Mouse (Mus musculus) intestine, postnatal 0 days (tissue): ENCODE results near the gene Hist1h4n. TPM values are rescaled to one million over a fixed set of nuclear protein-coding genes. Genes with fewer than 3 reads are reported as not detected.
"Not testable (repeated sequence)": the region's sequence is repeated elsewhere in the genome, so short reads cannot be mapped to it uniquely, and the experiment has no call there.

Experiments used
- ATAC-seq: fragments of 200-750 bp; cut with Nextera tagmentation; 2 replicates; pipeline ENCODE4 v1.8.0; 2017; ENCODE audit warnings: mild to moderate bottlenecking, moderate TSS enrichment, moderate library complexity
- H3K27ac ChIP-seq: fragments of 300-500 bp; sonication (generic); 2 replicates; pipeline ENCODE4 v1.5.1; 2014; ENCODE audit warnings: mild to moderate bottlenecking, low read depth, low read length, moderate library complexity
- H3K27me3 ChIP-seq: fragments of 300-500 bp; sonication (generic); replicated peaks from 2 replicates; pipeline ENCODE4 v1.6.1; 2014; ENCODE audit warnings: low read length, mixed read lengths; ENCODE audit not compliant: control insufficient read depth, insufficient read depth
- H3K36me3 ChIP-seq: fragments of 300-500 bp; sonication (generic); 2 replicates; pipeline ENCODE4 v1.6.1; 2014; ENCODE audit warnings: mild to moderate bottlenecking, moderate library complexity; ENCODE audit not compliant: control insufficient read depth, insufficient read depth
- H3K4me1 ChIP-seq: fragments of 300-500 bp; sonication (generic); replicated peaks from 2 replicates; pipeline ENCODE4 v1.6.1; 2014; ENCODE audit warnings: antibody characterized with exemption, low read length, mixed read lengths; ENCODE audit not compliant: control insufficient read depth, insufficient read depth
- H3K4me2 ChIP-seq: fragments of 300-500 bp; sonication (generic); replicated peaks from 2 replicates; pipeline ENCODE4 v1.6.1; 2014; ENCODE audit warnings: low read depth, mild to moderate bottlenecking, moderate library complexity
- H3K4me3 ChIP-seq: fragments of 300-500 bp; sonication (generic); 2 replicates; pipeline ENCODE4 v1.5.1; 2014; ENCODE audit warnings: low read depth, low read length
- H3K9ac ChIP-seq: fragments of 300-500 bp; sonication (generic); 2 replicates; pipeline ENCODE4 v1.6.1; 2014; ENCODE audit warnings: mild to moderate bottlenecking, low read depth, low read length
- H3K9me3 ChIP-seq: fragments of 300-500 bp; sonication (generic); 2 replicates; pipeline ENCODE4 v1.6.1; 2016; ENCODE audit warnings: mixed run types; ENCODE audit not compliant: control insufficient read depth
- CTCF ChIP-seq: sonication (generic); IDR thresholded peaks from 2 replicates; pipeline ENCODE4 v1.5.1; 2016; ENCODE audit warnings: low read depth, mild to moderate bottlenecking, control low read depth, antibody characterized with exemption, moderate library complexity
- WGBS: fragments of 180-500 bp; shearing (Covaris S2); extraction: QIAGEN DNeasy Blood & Tissue Kit; methylation state at CpG from one replicate; pipeline ENCODE4 v1.1.7; 2014; 5-methylcytosine and 5-hydroxymethylcytosine counted together
- polyA plus RNA-seq: library from polyadenylated mRNA; unstranded; fragments of >200 nt; fragmentation: Nextera tagmentation; extraction: Ambion mirVana; gene quantifications from 2 replicates; pipeline ENCODE4 v1.2.1, GENCODE M21; 2015

Gene Hist1h4n
- 2.1 and 5.3 TPM in 2 replicates for polyA plus RNA-seq

DNA sequence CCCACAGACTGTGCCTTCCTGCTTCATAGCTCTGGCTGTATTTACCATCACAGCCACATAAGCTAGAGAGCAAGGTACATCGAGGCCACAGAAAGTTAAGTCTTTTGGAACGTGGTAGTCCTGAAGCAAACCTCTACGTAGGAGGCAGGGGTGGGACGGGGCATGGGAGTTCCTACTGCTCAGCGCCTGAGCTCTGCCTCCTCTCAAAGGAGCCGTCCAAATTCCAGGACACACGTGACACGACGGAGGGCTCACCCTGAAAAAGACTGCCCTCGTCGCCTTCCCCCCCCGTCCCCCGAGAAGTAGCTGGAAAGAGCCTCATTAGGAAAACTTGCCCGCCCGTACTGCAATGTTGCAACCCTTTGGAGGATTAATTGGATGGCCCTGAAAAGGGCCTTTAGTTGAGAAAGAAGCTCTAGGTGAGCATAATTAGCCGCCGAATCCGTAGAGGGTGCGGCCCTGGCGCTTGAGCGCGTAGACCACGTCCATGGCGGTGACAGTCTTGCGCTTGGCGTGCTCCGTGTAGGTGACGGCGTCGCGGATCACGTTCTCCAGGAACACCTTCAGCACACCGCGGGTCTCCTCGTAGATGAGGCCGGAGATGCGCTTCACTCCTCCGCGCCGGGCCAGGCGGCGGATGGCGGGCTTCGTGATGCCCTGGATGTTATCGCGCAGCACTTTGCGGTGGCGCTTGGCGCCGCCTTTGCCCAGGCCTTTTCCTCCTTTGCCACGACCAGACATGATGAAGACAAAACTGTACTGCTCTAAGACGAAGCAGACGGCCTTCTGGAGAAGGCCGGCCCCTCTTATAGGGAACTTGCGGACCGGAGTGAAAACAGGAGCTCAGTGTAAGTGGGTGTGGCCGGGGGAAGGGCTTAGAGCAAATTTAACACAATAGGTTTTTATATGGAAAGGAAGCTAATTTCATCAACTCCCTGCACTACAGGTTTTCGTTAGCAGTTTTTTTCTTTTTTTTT lies at the start of gene Hist1h4n:
TSS of gene Hist1h4n (minus strand) at position 779 of the 977 bp plus-strand sequence.
- WGBS: under 1% methylated on average over 18 of the region's 58 CpGs
- H3K4me3 ChIP-seq: not testable (repeated sequence)

DNA sequence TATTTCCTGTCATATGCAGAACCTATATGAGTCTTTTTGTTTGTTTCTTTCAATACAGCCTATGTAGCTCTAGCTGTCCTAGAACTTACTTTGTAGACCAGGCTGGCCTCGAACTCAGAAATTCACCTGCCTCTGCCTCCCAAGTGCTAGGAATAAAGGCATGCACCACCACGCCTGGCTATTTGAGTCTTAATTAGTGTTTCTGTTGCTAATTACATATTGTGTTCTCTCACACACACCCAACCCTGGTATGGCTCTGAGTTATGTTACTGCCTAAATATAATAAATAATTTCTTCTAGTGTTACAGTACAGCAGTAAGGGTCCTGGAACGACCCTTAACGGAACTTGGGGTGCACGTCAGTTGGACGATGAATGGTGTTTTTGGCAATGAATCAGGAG lies 48.7 kb upstream of the Hist1h4n start:
- no peaks in the 10 kb centered on the region for H3K27me3 ChIP-seq
- H3K36me3 ChIP-seq: no peaks in the 10 kb centered on the region
- no peak overlapping the region for H3K27ac ChIP-seq
- no peaks in the 10 kb centered on the region for H3K4me1 ChIP-seq
- H3K4me3 ChIP-seq: no peak overlapping the region
- no peak for ATAC-seq
- no peaks in the 10 kb centered on the region for H3K9me3 ChIP-seq
- 85% methylated on average over 6 of the region's 6 CpGs for WGBS
- no peak overlapping the region for H3K4me2 ChIP-seq
- H3K9ac ChIP-seq: no peak overlapping the region
- TF ChIP-seq CTCF: no peak

More for the DNA sequence above, at the start of gene Hist1h4n:
- not testable (repeated sequence) for H3K27me3 ChIP-seq, H3K9ac ChIP-seq, H3K36me3 ChIP-seq, H3K9me3 ChIP-seq, H3K27ac ChIP-seq, H3K4me1 ChIP-seq
- ATAC-seq: peak; percentile 78
- 0 out of 2 replicates have a peak within 1 kb of the TSS, but pooled peaks have one; percentile 32 for H3K4me2 ChIP-seq

DNA sequence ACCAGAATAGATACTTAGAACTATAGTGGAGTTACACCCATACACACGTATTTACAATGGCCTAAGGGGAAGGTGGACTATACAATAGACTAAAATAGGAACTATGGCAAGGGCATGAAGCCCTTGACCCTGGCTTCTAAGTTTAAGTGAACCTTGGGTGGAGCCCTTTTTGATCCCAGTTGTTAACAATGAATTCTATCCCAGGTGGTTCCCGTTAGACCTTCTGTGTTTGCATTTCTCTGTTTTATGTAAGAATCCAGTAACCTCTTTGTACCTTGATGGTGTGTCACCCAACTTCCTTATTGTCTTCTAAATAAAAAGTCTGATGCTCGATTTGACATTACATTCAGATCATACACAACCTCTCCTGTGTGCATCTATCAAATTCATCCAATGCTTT lies 33.5 kb upstream of the Hist1h4n start:
- not testable (repeated sequence) for H3K4me1 ChIP-seq, H3K27ac ChIP-seq, H3K9me3 ChIP-seq, H3K36me3 ChIP-seq, H3K4me2 ChIP-seq, H3K27me3 ChIP-seq, ATAC-seq, H3K4me3 ChIP-seq, H3K9ac ChIP-seq
- WGBS: 69% methylated on average over 3 of the region's 3 CpGs

DNA sequence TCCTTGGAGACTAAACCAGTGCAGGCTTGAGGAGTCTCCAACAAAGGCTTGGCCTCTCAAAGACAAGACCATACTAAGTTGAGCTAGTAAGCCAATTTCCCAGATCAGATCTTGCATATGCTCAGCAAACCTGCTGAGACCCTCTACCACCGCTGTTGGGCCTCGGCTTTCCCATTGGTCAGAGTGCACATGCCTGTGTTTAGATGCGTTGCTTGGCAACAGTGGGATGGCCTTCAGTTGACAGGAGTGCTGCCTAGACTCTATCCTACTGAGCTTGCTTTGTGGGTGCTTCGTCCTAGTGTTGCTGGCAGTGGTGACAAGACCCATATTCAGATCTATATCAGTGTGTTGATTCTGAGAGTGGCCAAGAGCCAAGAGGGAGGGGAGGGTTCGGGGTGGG lies 29.6 kb upstream of the Hist1h4n start:
- no peak for TF ChIP-seq CTCF
- Histone ChIP-seq H3K4me3 (no peak overlapping the region), H3K36me3 (no peaks in the 10 kb centered on the region), H3K9me3 (no peaks in the 10 kb centered on the region), H3K4me2 (no peak overlapping the region), H3K9ac (no peak overlapping the region), H3K4me1 (no peaks in the 10 kb centered on the region), H3K27ac (no peak overlapping the region), H3K27me3 (no peaks in the 10 kb centered on the region)
- ATAC-seq: no peak
- WGBS: 22% methylated on average over 5 of the region's 5 CpGs

DNA sequence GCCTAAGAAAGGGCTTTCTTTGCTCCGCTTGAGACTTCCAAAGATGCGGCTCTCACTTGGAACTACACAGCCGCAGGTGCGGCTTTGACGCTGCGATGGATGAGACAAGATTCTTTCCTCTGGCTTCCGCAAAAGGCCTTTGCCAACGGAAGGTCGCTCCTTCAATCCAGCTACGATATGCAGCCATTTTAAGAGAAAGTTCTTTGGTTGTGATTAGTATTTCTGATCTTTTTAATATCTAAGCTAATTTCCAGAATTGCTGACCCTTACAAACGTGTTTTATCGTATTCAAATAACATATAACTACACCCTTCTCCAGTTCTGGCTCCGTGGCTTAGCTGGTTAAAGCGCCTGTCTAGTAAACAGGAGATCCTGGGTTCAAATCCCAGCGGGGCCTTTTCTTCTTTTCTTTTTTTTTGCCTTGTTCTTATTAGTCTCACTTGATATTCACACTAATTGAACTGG lies 23.7 kb upstream of the Hist1h4n start:
- 4% methylated on average over 15 of the region's 15 CpGs for WGBS
- no peak for ATAC-seq
- no peaks in the 10 kb centered on the region for H3K36me3 ChIP-seq
- H3K9me3 ChIP-seq: no peaks in the 10 kb centered on the region
- H3K9ac ChIP-seq: no peak overlapping the region
- H3K4me2 ChIP-seq: peak overlapping the region; percentile 58
- no peak overlapping the region for H3K27ac ChIP-seq
- H3K4me1 ChIP-seq: no peaks in the 10 kb centered on the region
- no peak for TF ChIP-seq CTCF
- peak overlapping the region; percentile 37 for H3K4me3 ChIP-seq
- no peaks in the 10 kb centered on the region for H3K27me3 ChIP-seq

DNA sequence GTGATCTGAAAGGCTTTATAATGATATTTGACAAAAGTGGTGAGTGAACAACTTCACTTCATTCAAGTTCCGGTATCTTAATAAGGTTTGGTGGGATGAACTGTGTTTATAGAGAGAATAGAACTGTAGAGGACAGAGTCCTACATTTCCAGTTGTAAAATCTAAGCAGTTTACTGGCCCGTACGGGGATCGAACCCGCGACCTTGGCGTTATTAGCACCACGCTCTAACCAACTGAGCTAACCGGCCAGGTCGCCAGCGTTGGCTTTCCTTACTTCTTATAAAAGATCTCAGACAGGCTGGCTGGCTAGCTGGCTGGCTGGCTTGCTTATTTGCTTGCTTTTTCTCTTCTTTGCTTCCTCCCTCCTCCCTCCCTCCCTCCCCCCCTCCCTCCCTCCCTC lies 23.1 kb upstream of the Hist1h4n start:
- Histone ChIP-seq H3K27me3 (no peaks in the 10 kb centered on the region), H3K9ac (no peak overlapping the region), H3K4me3 (peak overlapping the region; percentile 37; the same call in 1 of the 2 replicates), H3K27ac (no peak overlapping the region), H3K9me3 (no peaks in the 10 kb centered on the region), H3K36me3 (no peaks in the 10 kb centered on the region), H3K4me1 (no peaks in the 10 kb centered on the region), H3K4me2 (peak overlapping the region; percentile 58)
- WGBS: 1% methylated on average over 11 of the region's 11 CpGs
- TF ChIP-seq CTCF: no peak
- ATAC-seq: no peak
